Mouse (Mus musculus): ENCODE results near the gene Ptch1.

The Ptch1 gene

GRCm38 (mm10) chr13:63486791-63487706 lies 86.3 kb downstream of the Ptch1 start:
- no peak for DNase-seq

DNA sequence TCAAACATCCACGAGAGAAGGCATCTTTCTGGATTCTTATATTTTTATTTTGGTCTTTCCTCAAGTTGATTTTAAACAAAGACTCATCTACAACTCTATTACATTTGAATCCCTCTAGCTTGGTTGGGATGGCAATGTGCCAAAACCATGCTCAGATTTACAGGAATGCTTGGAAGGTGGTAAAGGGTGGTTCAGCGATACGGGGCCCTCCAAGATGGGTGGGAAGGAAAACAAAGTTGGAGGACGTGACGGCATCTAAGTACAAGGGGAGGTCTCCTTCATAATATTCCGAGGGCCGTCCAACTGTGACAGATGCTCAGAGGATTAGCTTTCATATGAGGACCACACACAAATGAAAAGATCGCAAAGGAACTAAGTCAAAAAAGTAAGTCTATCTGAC lies 98.0 kb downstream of the Ptch1 start:
- peak; percentile 30 to 36 for DNase-seq
